Mouse (Mus musculus): ENCODE data around the gene 9230102O04Rik. TPM values are rescaled to one million over a fixed set of nuclear protein-coding genes. Genes with fewer than 3 reads are reported as not detected.

9230102O04Rik gene
- 0.69 and 1.2 TPM in 2 replicates for polyA plus RNA-seq (2015; fragmentation: Nextera tagmentation; extraction: Ambion mirVana)

DNA sequence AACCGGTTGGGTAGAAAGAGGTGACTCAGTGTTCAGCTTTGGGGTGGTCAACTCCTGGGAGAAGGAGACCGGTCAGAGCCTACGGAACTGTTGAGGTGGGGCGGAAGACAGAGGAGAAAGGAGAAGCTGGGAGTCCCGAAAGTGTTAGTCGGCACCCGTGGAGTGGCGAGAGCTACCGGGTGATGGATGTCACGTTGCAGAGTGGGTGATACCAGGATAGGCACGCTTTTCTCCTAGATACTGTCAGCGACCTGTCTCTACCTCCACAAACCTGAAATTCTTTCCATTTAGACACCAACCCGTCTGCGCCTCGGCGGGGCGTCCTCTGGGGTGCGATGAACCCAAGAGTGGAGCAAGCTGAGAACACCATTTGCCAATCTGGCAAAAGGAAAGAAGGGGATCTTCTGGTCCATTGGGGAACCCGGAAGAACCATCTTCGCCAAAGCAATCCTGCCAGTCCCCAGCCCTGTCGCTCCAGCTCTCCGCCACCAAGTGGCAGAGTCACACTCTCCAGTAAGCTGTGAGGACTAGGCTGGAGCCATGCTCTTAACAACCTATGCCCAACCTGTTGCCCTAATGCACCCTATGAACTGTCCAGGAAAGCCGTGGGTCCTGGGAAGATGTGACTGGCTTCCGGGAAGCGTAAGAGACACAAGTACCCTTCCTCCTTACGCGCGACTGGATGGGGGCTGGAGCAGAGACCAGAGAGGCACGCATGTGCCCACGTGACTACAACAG, at the start of gene 9230102O04Rik:
Gene 9230102O04Rik, minus strand, starts transcription at position 628 of the 738 bp plus-strand sequence.
- peak within 1 kb of the TSS; percentile 22 for H3K4me3 ChIP-seq

DNA sequence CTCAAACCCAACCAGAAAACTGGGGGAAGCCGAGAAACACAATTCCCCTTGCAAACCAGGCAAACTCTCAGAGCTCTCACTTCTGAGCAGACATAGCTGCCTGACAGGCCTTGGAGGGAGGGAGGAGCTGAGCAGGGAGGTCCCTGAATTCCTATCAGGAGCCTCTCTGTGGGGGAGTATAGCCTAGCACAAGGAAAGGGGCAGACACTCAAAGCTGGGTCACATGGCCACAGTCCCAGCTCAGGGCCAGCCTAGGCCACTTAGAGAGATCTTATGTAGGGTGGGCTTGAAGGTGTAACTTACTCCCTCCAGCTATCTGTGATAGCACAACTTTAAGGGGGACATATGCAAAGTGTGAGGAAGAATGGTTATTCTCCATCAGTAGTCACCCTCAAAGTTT, 46.6 kb upstream of the 9230102O04Rik start:
- no peaks in the 10 kb centered on the region for H3K36me3 ChIP-seq
- no peak overlapping the region for H3K4me3 ChIP-seq
- H3K27me3 ChIP-seq: no peaks in the 10 kb centered on the region
- H3K9ac ChIP-seq: no peak overlapping the region
- ATAC-seq (ENCODE audit: low FRiP score, low read depth): peak; percentile 27; the same call in 1 of the 2 replicates
- WGBS: no CpG with 5 or more reads among the region's 1 CpGs
- no peak overlapping the region for H3K27ac ChIP-seq (replicated peaks)
- no peaks in the 10 kb centered on the region for H3K4me1 ChIP-seq (replicated peaks)
- H3K9me3 ChIP-seq: no peaks in the 10 kb centered on the region
- no peak overlapping the region for H3K4me2 ChIP-seq

More for the DNA sequence above, at the start of gene 9230102O04Rik:
- peak within 1 kb of the TSS; percentile 44 for H3K4me2 ChIP-seq
- H3K4me1 ChIP-seq (replicated peaks): 0 out of 2 replicates have a peak, but pooled peaks cover 3% of the 10 kb centered on the region
- ATAC-seq (ENCODE audit: low FRiP score, low read depth): peak; percentile 64
- peaks cover 84% of the 10 kb centered on the region for H3K27me3 ChIP-seq
- H3K9me3 ChIP-seq: no peaks in the 10 kb centered on the region
- no peak within 1 kb of the TSS for H3K27ac ChIP-seq (replicated peaks)
- WGBS: under 1% methylated on average over 30 of the region's 30 CpGs
- H3K36me3 ChIP-seq: no peaks in the 10 kb centered on the region
- no peak within 1 kb of the TSS for H3K9ac ChIP-seq

DNA sequence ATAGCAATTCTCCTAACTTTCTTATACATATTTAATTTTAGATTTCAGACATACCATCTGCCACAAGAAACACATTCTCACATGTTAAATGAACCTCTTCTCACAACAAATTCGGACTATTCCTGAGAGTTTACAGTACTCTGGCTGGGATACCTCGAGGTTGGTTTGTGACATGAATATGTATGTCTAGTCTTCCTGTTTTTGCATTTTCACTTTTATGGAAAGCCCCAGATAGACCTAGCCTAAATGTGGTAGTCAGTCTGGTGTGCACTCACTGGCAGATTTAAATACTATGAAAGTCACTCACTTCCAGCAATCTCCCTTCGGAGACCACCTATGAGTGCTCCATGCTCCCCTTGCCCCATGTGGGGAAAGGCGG, 37.6 kb upstream of the 9230102O04Rik start:
- no peak overlapping the region for H3K4me3 ChIP-seq
- H3K36me3 ChIP-seq: no peaks in the 10 kb centered on the region
- H3K27ac ChIP-seq (replicated peaks): 0 out of 2 replicates have a peak overlapping the region, but pooled peaks have one; percentile 25
- H3K4me2 ChIP-seq: no peak overlapping the region
- H3K9me3 ChIP-seq: no peaks in the 10 kb centered on the region
- ATAC-seq (ENCODE audit: low FRiP score, low read depth): no peak
- H3K27me3 ChIP-seq: no peaks in the 10 kb centered on the region
- no peak overlapping the region for H3K9ac ChIP-seq
- 0 out of 2 replicates have a peak, but pooled peaks cover 5% of the 10 kb centered on the region for H3K4me1 ChIP-seq (replicated peaks)
- WGBS: 70% methylated on average over 4 of the region's 4 CpGs

DNA sequence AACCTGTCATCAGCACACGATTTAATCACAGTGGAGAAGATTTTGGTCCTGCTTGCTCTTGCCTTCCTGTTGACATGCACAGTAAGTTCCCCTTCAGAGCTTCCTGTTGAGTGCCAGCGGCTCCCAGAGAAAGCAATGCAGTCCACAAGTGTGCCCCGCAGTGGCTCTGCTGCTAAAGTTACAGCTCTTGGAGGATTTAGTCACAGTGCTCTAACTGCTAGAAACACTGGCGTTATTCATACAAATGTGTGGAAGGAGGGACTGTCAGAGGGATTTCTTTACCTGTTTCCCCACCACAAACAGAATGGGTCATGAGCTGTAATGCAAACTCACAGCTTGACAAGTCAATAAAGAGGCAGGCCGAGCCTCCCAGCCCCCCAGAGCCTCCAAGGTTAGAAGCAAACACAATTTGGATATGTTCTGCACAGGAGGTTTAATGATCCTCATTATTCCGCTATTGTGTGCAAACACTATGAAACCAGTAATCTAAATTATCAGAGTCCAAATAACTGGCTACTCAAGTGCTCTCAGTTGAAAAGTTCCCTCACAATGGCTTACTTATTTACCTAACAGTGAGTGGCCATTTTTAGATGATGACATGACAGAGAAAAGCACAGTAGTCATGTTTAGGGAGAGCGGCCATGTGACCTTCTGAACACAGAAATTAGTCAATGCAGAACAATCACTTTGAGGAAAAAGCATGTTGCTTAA, 37.0 kb upstream of the 9230102O04Rik start:
- H3K4me3 ChIP-seq: no peak overlapping the region
- H3K9me3 ChIP-seq: no peaks in the 10 kb centered on the region
- no peak for ATAC-seq (ENCODE audit: low FRiP score, low read depth)
- H3K27me3 ChIP-seq: no peaks in the 10 kb centered on the region
- H3K27ac ChIP-seq (replicated peaks): 0 out of 2 replicates have a peak overlapping the region, but pooled peaks have one; percentile 35
- no peak overlapping the region for H3K9ac ChIP-seq
- WGBS: 49% methylated on average over 7 of the region's 7 CpGs
- H3K4me1 ChIP-seq (replicated peaks): 0 out of 2 replicates have a peak, but pooled peaks cover 5% of the 10 kb centered on the region
- no peaks in the 10 kb centered on the region for H3K36me3 ChIP-seq
- no peak overlapping the region for H3K4me2 ChIP-seq

DNA sequence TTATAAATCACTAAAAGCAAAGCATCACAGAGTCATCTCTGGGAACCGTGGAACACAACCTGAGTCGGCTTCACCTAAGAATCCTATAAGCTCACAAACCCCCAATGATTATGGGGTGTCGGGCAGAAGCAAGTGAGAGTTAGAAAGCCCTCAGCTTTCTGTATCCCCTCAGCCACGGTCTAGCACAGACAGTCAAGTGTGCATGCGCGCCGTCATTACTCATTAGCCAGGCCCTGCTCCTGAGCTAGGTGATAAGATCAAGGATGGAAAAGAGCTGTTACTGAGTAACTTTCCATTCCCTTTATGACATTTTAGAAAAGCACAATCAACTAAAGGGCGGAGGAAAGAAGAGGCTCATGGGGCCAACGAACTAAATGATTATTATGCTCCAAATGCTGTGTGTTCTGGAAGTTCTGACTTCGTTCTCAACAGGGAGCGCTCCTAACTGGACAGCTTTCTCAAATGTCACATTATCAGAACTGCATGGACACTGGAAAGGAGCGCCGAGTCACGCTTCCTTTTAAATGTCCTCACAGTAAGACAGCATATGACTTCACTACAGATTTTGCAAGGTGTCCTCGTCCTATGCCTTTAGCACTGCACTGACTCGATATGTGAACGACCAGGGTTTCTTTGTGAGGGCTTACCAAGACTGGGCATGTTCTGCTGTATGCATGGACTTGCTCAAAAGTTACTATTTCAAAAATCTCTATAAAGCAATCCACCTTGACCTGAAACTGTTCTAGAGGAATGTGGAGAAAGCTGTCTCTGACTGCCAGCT, 29.5 kb upstream of the 9230102O04Rik start:
- H3K4me2 ChIP-seq: no peak overlapping the region
- no peak overlapping the region for H3K4me3 ChIP-seq
- no peak overlapping the region for H3K27ac ChIP-seq (replicated peaks)
- no peak for ATAC-seq (ENCODE audit: low FRiP score, low read depth)
- WGBS: 91% methylated on average over 17 of the region's 17 CpGs
- no peak overlapping the region for H3K9ac ChIP-seq
- no peaks in the 10 kb centered on the region for H3K9me3 ChIP-seq
- H3K36me3 ChIP-seq: peaks cover 12% of the 10 kb centered on the region; the same call in 1 of the 2 replicates
- no peaks in the 10 kb centered on the region for H3K27me3 ChIP-seq
- H3K4me1 ChIP-seq (replicated peaks): no peaks in the 10 kb centered on the region

DNA sequence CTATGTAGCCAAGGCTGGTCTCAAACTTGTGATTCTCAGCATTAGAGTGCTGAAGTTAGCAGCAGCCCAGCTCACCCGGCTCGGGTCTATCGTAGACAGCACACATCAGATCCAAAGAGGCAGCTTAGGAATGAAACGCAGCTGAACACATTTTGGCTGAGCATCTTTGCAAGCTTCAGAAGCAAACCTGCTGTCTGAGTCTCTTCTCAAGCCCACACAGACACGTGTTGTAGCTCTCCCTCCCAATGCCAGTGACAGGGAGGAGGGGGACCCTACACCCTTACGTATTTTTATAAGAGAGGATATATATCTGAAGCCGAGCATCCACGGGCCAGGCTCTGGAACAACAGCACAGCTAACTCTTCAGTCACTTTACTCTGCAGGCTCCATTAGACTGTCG, 28.3 kb upstream of the 9230102O04Rik start:
- no peak for ATAC-seq (ENCODE audit: low FRiP score, low read depth)
- no peaks in the 10 kb centered on the region for H3K27me3 ChIP-seq
- no peak overlapping the region for H3K27ac ChIP-seq (replicated peaks)
- WGBS: 93% methylated on average over 9 of the region's 9 CpGs
- no peak overlapping the region for H3K9ac ChIP-seq
- H3K4me3 ChIP-seq: no peak overlapping the region
- H3K36me3 ChIP-seq: peaks cover 12% of the 10 kb centered on the region; the same call in 1 of the 2 replicates
- H3K4me2 ChIP-seq: no peak overlapping the region
- H3K9me3 ChIP-seq: no peaks in the 10 kb centered on the region
- H3K4me1 ChIP-seq (replicated peaks): no peaks in the 10 kb centered on the region

DNA sequence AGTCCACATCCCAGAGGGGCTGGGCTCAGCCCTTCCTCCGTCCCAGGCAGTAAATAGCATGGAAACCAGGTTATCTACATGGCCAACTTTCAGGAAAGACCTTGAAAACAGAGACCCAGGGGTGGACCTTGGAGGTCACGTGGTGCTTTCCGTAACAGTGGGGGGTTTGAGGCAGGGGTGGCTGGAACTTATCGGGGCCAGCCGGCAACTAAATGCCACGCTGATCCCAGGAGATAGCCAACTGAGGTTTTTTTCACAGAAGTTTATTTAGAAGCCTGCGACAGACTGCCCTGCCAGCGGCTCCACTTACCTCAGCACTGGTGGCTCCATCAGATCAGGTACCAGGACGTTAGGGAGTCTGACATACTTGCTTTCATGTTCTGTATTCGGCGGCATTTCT, 16.7 kb upstream of the 9230102O04Rik start:
- H3K4me2 ChIP-seq: 0 out of 2 replicates have a peak overlapping the region, but pooled peaks have one; percentile 12
- no peak overlapping the region for H3K9ac ChIP-seq
- no peaks in the 10 kb centered on the region for H3K9me3 ChIP-seq

DNA sequence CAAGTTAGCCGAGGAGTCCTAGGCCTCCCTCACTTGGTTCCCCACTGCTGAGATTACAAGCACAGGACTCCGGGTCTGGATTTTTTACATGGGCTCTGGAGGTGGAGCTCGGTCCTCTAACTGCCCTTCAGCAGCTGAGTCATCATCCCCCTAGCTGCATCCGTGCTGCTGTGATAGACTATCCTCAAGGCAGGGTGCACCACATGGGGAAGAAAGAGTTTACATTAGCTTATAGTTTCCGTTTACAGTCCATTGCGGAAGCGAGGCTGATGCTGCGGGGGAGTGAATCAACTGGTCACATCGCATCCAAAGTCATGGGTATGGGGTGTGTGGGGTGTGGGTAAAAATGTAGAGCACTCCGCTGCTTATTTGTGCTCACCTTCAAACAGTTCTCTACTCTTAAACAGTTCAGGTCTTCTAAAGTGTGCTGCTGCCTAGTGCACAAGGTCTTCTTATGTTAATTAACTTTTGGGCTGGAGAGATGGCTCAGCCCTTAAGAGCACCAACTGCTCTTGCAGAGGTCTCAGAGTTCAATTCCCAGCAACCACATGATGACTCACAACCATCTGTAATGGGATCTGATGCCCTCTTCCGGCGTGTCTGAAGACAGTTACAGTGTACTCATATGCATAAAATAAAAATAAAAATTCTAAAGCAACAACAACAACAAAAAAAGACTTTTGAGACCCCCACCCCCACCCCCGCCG, 14.7 kb upstream of the 9230102O04Rik start:
- Histone ChIP-seq H3K27ac (replicated peaks) (no peak overlapping the region), H3K9me3 (no peaks in the 10 kb centered on the region), H3K27me3 (peaks cover 22% of the 10 kb centered on the region), H3K4me3 (no peak overlapping the region), H3K4me2 (no peak overlapping the region), H3K9ac (no peak overlapping the region), H3K4me1 (replicated peaks) (0 out of 2 replicates have a peak, but pooled peaks cover 4% of the 10 kb centered on the region), H3K36me3 (no peaks in the 10 kb centered on the region)
- WGBS: 73% methylated on average over 14 of the region's 14 CpGs
- ATAC-seq (ENCODE audit: low FRiP score, low read depth): no peak

More for the DNA sequence above, 16.7 kb upstream of the 9230102O04Rik start:
- ATAC-seq (ENCODE audit: low FRiP score, low read depth): no peak
- H3K27me3 ChIP-seq: peaks cover 10% of the 10 kb centered on the region; the same call in 1 of the 2 replicates
- H3K4me1 ChIP-seq (replicated peaks): 0 out of 2 replicates have a peak, but pooled peaks cover 4% of the 10 kb centered on the region
- H3K4me3 ChIP-seq: no peak overlapping the region
- no peaks in the 10 kb centered on the region for H3K36me3 ChIP-seq
- 12% methylated on average over 11 of the region's 11 CpGs for WGBS
- no peak overlapping the region for H3K27ac ChIP-seq (replicated peaks)

DNA sequence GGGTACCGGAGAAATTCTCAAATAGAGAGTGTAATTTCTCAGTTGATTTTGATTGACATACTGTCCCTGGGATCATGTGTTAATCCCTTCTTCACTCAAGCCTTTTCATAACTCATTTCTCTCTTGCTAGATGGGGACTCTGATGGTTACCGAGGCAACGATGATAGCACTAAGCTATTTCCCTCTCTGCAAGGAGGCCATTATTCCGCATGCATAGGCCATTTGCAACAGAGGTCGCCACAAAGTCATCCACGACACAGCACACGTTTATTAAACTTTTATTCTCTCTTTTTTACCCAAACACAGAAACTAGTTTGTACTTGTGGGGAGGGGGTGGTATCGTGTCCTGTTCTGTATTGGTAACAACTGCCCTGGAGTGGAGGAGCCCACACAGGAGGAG, 8.5 kb upstream of the 9230102O04Rik start:
- ATAC-seq (ENCODE audit: low FRiP score, low read depth): no peak
- Histone ChIP-seq H3K4me1 (replicated peaks) (peaks cover 10% of the 10 kb centered on the region; the same call in 1 of the 2 replicates), H3K4me3 (no peak overlapping the region), H3K36me3 (no peaks in the 10 kb centered on the region), H3K9me3 (no peaks in the 10 kb centered on the region), H3K27ac (replicated peaks) (no peak overlapping the region), H3K9ac (no peak overlapping the region), H3K4me2 (no peak overlapping the region), H3K27me3 (peaks cover 71% of the 10 kb centered on the region)
- 3% methylated on average over 8 of the region's 8 CpGs for WGBS

DNA sequence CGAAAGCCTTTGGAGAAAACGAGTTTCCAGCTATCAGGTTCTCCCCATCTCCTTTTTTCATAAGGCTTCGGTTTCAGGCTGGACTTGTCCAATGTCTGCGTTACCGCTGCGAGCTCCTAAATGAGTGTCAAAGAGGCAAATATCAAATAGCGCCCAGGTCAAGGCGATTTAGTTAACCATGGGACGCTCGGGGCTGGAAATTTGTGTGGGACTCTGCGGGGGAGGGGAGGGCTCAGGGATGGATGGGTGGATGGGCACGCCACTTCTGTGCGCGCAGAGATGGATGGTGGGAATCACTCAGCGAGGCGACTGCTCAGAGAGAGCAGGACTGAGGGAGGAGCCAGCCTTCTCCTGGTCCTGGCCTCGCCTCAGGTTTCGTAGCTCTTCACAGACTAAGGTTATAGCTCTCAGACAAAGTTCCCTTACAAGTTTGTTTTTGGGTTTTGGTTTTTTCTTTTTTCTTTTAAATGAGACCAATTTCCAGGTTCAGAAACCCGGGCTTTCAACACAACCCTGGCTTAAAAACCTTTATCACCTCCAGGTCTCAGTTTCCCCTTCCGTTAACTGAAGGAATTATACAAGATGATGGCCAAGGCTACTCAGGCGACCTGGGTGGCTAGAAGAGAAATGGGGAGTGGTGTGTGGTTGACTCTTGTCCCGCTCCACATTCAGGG, 6.9 kb upstream of the 9230102O04Rik start:
- Histone ChIP-seq H3K9ac (no peak overlapping the region), H3K4me2 (peak overlapping the region; percentile 20), H3K9me3 (no peaks in the 10 kb centered on the region), H3K27ac (replicated peaks) (no peak overlapping the region), H3K36me3 (no peaks in the 10 kb centered on the region), H3K4me1 (replicated peaks) (peaks cover 10% of the 10 kb centered on the region; the same call in 1 of the 2 replicates), H3K27me3 (peaks cover 80% of the 10 kb centered on the region), H3K4me3 (peak overlapping the region; percentile 6; the same call in 1 of the 2 replicates)
- WGBS: under 1% methylated on average over 22 of the region's 22 CpGs
- no peak for ATAC-seq (ENCODE audit: low FRiP score, low read depth)

Data from hindbrain, embryonic 15.5 days (tissue).